Mouse (Mus musculus) layer of hippocampus, adult 9-11 months (tissue): Measurements from ENCODE around the gene Sox4.
A peak's percentile ranks its signal among the peaks of the same experiment; 100 is the strongest.

Experiments
- DNase-seq: peaks from one replicate; pipeline ENCODE4 v3.0.0; 2022

Gene Sox4

DNA sequence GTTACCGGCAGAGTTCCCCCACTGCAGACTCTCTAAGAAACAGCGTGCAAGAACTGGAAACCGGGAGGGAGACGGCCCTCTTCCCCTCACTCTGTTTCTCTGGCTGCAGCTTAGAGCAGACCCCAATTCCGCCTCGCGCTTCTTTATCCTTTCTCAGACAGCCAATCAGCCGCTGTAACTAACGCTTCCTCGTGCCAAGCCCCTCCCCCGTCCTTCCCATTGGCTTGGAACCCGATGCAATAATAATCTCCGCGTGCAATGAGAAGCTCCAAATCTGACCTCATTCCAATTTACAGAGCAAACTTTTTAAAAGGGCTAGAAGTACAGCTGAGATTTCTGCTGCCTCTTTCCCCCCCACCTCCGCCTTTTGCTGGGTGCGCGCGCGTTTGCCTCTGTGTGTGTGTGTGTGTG is at the start of gene Sox4:
Gene Sox4 (minus strand): TSS at position 133 of the 411 bp plus-strand sequence.
- DNase-seq, result peak; percentile 93

DNA sequence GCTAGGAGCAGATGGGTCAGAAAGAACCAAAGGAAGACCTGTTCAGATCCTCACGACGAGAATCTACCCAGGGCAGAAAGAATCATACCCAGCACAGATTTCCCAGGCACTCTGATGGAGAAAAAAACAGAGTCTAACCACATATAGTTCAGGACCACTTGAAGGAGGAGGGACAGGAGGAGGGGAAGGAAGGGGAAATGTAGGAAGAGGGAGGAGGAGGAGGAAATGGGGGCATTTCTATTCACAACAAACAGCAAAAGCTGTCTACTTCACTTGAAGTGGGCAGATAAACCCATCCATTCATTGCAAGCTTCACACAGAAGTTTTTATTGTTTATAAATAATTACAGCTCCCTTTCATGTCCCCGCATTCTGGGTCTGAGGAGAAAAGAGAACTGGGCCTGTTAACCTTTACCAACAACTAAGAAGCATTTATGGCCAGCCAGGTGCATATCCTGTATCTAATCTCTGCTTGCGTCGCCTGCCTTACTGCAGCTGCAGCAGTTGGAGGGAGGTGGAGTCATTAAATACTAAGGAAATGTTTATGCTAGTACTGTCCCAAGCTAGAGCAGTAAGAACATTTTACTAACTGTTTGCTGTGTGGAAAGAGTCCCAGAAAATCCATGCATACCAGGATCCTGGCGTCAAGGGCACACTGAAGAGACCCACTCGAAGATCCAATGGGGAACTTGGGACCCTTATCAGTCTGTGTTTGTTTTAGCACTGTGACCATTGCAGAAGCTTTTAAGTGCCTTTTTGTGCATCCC is 38.6 kb upstream of the Sox4 start:
- no peak for DNase-seq

GRCm38 (mm10) chr13:28988751-28989703 is 35.5 kb upstream of the Sox4 start:
- no peak for DNase-seq

DNA sequence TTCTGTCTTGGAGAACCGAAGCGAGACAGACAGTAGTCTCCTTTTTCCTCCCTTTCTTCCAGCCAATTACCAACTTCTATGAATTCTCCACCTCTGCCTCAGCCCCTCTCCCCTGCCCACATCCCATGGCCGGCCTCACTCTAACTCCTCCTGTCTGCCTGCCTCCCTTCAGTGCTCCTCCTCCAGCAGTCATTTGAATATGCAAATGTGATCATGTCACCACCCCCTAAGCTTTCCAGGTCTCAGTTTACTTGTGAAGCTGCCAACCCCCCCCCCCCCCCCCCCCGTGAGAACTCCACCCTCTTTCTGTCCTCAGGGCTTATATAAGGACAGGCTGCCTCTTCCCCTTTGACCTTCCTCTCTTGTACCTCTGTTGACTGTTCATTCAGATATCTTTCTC is 27.2 kb upstream of the Sox4 start:
- DNase-seq, result no peak

DNA sequence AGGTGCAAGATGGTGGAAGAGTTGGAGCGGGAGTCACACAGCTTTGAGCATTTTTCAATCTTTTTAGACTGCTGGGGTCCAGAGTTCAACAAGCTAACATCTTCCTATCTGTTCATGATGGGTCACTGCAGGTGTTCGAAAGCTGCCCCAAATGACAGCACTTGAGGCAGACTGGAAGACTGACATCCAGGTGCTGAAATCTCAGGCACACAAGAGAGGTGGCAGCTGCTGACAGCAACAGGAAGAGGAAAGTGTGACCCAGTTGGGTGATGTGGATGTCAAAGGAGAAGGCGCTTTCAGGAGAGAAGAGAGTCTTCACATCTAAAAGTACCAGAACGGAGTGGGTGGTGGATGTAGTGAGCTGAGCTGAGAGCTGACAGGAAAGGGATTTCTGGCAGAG is 21.5 kb upstream of the Sox4 start:
- no peak for DNase-seq

DNA sequence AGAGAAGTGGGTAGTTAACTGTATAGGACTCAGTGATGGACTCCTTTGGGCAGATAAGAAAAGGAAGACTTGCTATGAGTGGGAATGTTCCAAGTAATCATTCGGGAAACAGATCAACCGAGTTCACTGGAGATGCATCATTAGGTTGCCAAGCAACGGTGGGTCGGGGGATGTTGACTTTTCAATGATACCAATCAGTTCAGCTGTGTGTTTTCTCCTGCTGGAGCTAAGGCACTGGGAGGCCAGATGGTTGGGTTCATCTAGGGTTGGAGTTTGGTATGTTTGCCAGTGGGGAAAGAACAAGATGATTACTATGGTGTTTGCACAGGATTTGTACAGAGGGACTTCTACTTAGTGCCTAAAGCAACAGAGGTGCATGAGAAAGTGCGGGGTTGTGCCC is 21.1 kb upstream of the Sox4 start:
- peak; percentile 73 for DNase-seq

DNA sequence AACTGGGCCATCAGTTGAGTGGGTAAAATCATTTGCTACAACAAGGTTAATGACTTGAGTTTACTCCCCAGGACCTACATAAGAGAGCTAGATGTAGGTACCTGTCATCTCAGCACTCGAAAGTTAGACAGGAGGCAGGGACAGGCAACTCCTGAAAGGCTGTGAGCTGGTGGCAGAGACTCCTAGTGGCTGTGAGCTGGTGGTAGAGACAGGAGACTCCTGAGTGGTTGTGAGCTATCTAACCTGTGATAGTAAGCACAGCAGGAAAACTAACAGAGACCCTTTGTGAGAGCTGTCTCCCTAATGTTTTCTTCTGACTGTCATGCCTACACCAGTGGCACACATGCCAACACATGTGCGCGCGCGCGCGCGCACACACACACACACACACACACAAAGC is 7.4 kb upstream of the Sox4 start:
- DNase-seq, result no peak

DNA sequence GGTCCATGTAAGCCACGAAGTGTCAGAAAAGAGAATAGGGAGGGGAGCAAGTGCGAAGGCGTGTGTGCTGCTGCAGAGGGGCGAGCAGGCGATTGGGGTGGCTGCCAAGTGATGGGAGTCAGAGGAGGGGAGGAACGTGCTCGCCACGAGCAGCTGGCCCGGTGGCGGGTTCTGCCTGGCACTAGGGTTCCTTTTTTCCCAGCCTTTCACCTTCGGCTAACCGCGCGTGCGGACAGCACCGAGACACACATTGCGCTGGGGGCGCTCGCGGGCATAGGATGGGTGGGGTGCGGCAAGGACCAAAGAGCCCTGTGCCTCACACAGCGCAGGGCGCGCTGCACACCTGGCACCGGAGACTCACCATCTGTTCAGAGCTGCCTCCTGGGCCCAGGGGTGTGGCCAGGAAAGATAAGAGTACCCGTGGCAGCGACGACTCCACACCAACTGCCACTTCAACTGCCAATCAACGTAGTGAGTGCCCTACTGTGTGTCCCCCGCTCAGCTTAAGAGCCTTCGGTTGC is 6.0 kb upstream of the Sox4 start:
- DNase-seq, result peak; percentile 81

- DNase-seq, result no peak
Measured at GRCm38 (mm10) chr13:28959068-28959440, 5.5 kb upstream of the Sox4 start.

GRCm38 (mm10) chr13:28958211-28959067 is 4.9 kb upstream of the Sox4 start:
- DNase-seq, result peak; percentile 65

- DNase-seq, result peak; percentile 94
Measured at GRCm38 (mm10) chr13:28957765-28958164, 4.3 kb upstream of the Sox4 start.

- peak; percentile 48 for DNase-seq
Measured at GRCm38 (mm10) chr13:28952576-28953571, 639 bp downstream of the Sox4 start.

- DNase-seq, result no peak
Measured at GRCm38 (mm10) chr13:28951691-28952575, 1.6 kb downstream of the Sox4 start.

- peak; percentile 34 for DNase-seq
Measured at GRCm38 (mm10) chr13:28950623-28951491, 2.7 kb downstream of the Sox4 start.

DNA sequence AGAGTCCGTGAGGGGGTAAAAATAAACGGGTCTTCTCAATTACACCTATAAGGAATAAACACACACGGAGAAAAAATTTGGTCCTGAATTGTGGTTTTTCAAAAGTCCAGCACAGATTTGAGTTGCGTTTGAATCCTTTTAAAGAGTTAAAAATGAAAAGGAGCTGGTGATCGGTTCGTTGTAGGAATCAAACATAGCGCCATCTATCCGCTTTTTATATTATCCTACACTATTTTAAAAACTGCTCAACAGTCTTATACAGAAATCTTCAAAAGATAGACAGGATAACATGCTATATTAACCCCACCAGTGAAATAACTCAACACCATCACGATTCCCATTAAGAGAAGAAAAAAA is 3.3 kb downstream of the Sox4 start:
- DNase-seq, result no peak

GRCm38 (mm10) chr13:28949279-28949915 is 4.1 kb downstream of the Sox4 start:
- DNase-seq, result no peak

DNA sequence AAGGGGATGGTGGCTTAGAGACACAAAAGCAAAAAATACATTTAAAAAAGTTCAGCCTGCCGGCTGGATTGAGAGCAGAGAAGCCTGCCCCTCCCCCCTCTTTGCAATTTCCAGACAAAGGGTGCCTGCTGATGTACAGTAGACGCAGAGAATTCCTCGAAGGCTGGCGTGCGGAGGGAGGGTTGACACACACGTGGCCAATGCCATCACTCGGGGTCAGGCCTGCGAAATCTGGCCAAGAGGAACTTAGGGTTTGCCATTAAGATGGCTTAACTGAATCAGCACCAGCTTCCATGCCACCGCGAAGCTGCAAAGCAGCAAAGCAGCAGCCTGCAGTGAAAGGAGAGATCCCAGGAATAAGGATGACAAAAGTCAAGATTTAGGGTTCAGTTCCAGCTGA is 5.0 kb downstream of the Sox4 start:
- DNase-seq, result no peak

- no peak for DNase-seq
Measured at GRCm38 (mm10) chr13:28947740-28948441, 5.6 kb downstream of the Sox4 start.
